21 mouse cellular contexts compared by ENCODE assay signal in the genomic region with DNA sequence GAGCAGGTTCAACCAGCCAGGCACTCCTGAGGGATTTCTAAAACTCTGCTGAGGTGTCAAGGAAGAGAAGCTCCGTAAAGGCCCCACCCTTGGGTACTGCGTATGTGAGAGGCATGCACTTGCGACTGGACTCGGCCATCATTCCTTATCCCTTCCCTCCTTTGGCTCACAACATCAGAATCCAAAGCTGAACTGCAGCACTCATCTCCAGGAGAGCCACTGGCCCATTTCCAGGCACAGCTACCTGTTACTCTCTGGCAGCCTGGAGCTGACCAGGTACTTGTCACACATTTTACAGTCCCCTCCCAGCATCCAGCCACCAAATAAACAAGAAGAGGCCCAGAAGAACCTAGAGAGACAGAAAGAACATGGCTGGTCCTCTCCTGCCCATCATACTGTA. TPM values are rescaled to one million over a fixed set of nuclear protein-coding genes. Genes with fewer than 3 reads are reported as not detected.
DNase-seq lines count a peak whose midpoint lies in the region; ATAC-seq and TF ChIP-seq lines count a peak whose summit lies in the region.
"Had no signal": no experiment of that assay in that cellular context is flagged by ENCODE, and none has a peak within 500 bp of the region (broad histone marks: within the 10 kb centered on the region; RNA-seq: fewer than 3 reads in every experiment).

No protein-coding gene starts in this region.

- no peak for DNase-seq in embryonic facial prominence, embryonic 10.5 days (ENCODE audit: low spot score)
- DNase-seq in limb, embryonic 10.5 days (ENCODE audit: low spot score): no peak
- DNase-seq in Muller cell, postnatal 12 days (ENCODE audit: inconsistent ontology term): no peak
- no peak for DNase-seq in ovary, adult 18-20 months (ENCODE audit: low spot score)
- DNase-seq: adrenal gland, adult 2 months; adrenal gland, postnatal 25 days; cerebellum, adult 11 months; cerebellum, adult 8-10 months; embryo, embryonic 11 days; gastrocnemius, postnatal 10 days; heart, postnatal 36 days; kidney, adult 11 months had no signal

- H3K9ac ChIP-seq in embryonic facial prominence, embryonic 13.5 days: 0 out of 2 replicates have a peak overlapping the region, but pooled peaks have one; percentile 7
- no peak overlapping the region for H3K9ac ChIP-seq in limb, embryonic 15.5 days
- H3K9ac ChIP-seq in embryonic facial prominence, embryonic 15.5 days: no peak overlapping the region
- H3K9ac ChIP-seq: embryonic facial prominence, embryonic 12.5 days; forebrain, embryonic 15.5 days; heart, embryonic 13.5 days; hindbrain, embryonic 15.5 days had no signal

- H3K9me3 ChIP-seq in embryonic facial prominence, embryonic 13.5 days: no peaks in the 10 kb centered on the region
- no peaks in the 10 kb centered on the region for H3K9me3 ChIP-seq in embryonic facial prominence, embryonic 10.5 days
- no peaks in the 10 kb centered on the region for H3K9me3 ChIP-seq in limb, embryonic 15.5 days
- H3K9me3 ChIP-seq in limb, embryonic 10.5 days (replicated peaks): no peaks in the 10 kb centered on the region
- no peaks in the 10 kb centered on the region for H3K9me3 ChIP-seq in embryonic facial prominence, embryonic 15.5 days (replicated peaks)
- H3K9me3 ChIP-seq: embryonic facial prominence, embryonic 12.5 days; forebrain, embryonic 15.5 days; heart, embryonic 13.5 days; hindbrain, embryonic 15.5 days had no signal

- H3K36me3 ChIP-seq in embryonic facial prominence, embryonic 13.5 days: no peaks in the 10 kb centered on the region
- no peaks in the 10 kb centered on the region for H3K36me3 ChIP-seq in embryonic facial prominence, embryonic 10.5 days (replicated peaks)
- H3K36me3 ChIP-seq in limb, embryonic 15.5 days: no peaks in the 10 kb centered on the region
- H3K36me3 ChIP-seq in limb, embryonic 10.5 days: no peaks in the 10 kb centered on the region
- no peaks in the 10 kb centered on the region for H3K36me3 ChIP-seq in embryonic facial prominence, embryonic 15.5 days
- H3K36me3 ChIP-seq: embryonic facial prominence, embryonic 12.5 days; forebrain, embryonic 15.5 days; heart, embryonic 13.5 days; hindbrain, embryonic 15.5 days had no signal

- TF ChIP-seq POLR2A in bone marrow, adult 2 months (IDR thresholded peaks at IDR 0.05; ENCODE audit: borderline replicate concordance, control insufficient read depth, low read depth, low read length): no peak

- no peak for ATAC-seq in embryonic facial prominence, embryonic 13.5 days (ENCODE audit: insufficient number of reproducible peaks, insufficient read depth, low FRiP score, low TSS enrichment, low read depth)
- no peak for ATAC-seq in limb, embryonic 15.5 days (ENCODE audit: insufficient number of reproducible peaks, low FRiP score, low TSS enrichment, low read depth)
- no peak for ATAC-seq in embryonic facial prominence, embryonic 15.5 days (ENCODE audit: insufficient number of reproducible peaks, low FRiP score, low TSS enrichment, low read depth)
- ATAC-seq: forebrain, embryonic 15.5 days had no signal

- H3K4me2 ChIP-seq in embryonic facial prominence, embryonic 13.5 days: no peak overlapping the region
- H3K4me2 ChIP-seq in limb, embryonic 15.5 days: no peak overlapping the region
- H3K4me2 ChIP-seq in embryonic facial prominence, embryonic 15.5 days (replicated peaks): 0 out of 2 replicates have a peak overlapping the region, but pooled peaks have one; percentile 1
- H3K4me2 ChIP-seq: embryonic facial prominence, embryonic 12.5 days; forebrain, embryonic 15.5 days; heart, embryonic 13.5 days; hindbrain, embryonic 15.5 days had no signal

- H3K27ac ChIP-seq in embryonic facial prominence, embryonic 13.5 days: no peak overlapping the region
- H3K27ac ChIP-seq in embryonic facial prominence, embryonic 10.5 days (replicated peaks): no peak overlapping the region
- H3K27ac ChIP-seq in limb, embryonic 15.5 days: peak overlapping the region; percentile 3; the same call in 1 of the 2 replicates
- no peak overlapping the region for H3K27ac ChIP-seq in limb, embryonic 10.5 days
- no peak overlapping the region; the same call in 1 of the 2 replicates for H3K27ac ChIP-seq in bone marrow, adult 2 months (ENCODE audit: control insufficient read depth, insufficient read depth, low read depth, low read length, poor library complexity)
- H3K27ac ChIP-seq in embryonic facial prominence, embryonic 15.5 days (replicated peaks): no peak overlapping the region
- H3K27ac ChIP-seq: embryonic facial prominence, embryonic 12.5 days; forebrain, embryonic 15.5 days; heart, embryonic 13.5 days; hindbrain, embryonic 15.5 days had no signal

- H3K4me1 ChIP-seq in embryonic facial prominence, embryonic 13.5 days: peaks cover 16% of the 10 kb centered on the region
- 0 out of 2 replicates have a peak, but pooled peaks cover 1% of the 10 kb centered on the region for H3K4me1 ChIP-seq in embryonic facial prominence, embryonic 10.5 days
- peaks cover 15% of the 10 kb centered on the region; the same call in 1 of the 2 replicates for H3K4me1 ChIP-seq in limb, embryonic 15.5 days
- H3K4me1 ChIP-seq in limb, embryonic 10.5 days: no peaks in the 10 kb centered on the region
- H3K4me1 ChIP-seq in bone marrow, adult 2 months (ENCODE audit: control insufficient read depth, insufficient read depth, low read length): peaks cover 7% of the 10 kb centered on the region
- peaks cover 15% of the 10 kb centered on the region for H3K4me1 ChIP-seq in embryonic facial prominence, embryonic 15.5 days

- no peak overlapping the region for H3K4me3 ChIP-seq in embryonic facial prominence, embryonic 13.5 days
- H3K4me3 ChIP-seq in embryonic facial prominence, embryonic 10.5 days: no peak overlapping the region
- no peak overlapping the region for H3K4me3 ChIP-seq in limb, embryonic 15.5 days
- no peak overlapping the region for H3K4me3 ChIP-seq in limb, embryonic 10.5 days
- peak overlapping the region; percentile 2 for H3K4me3 ChIP-seq in bone marrow, adult 2 months (replicated peaks; ENCODE audit: control insufficient read depth, low read depth, low read length)
- H3K4me3 ChIP-seq in embryonic facial prominence, embryonic 15.5 days (replicated peaks): no peak overlapping the region
- H3K4me3 ChIP-seq: embryonic facial prominence, embryonic 12.5 days; forebrain, embryonic 15.5 days; heart, embryonic 13.5 days; hindbrain, embryonic 15.5 days had no signal

- 88% methylated on average over 4 of the region's 4 CpGs for WGBS in embryonic facial prominence, embryonic 13.5 days
- 89% methylated on average over 4 of the region's 4 CpGs for WGBS in embryonic facial prominence, embryonic 10.5 days
- 88% methylated on average over 4 of the region's 4 CpGs for WGBS in limb, embryonic 15.5 days
- WGBS in limb, embryonic 10.5 days: 96% methylated on average over 4 of the region's 4 CpGs
- WGBS in bone marrow, adult 2 months: 97% methylated on average over 4 of the region's 4 CpGs
- 84% methylated on average over 4 of the region's 4 CpGs for WGBS in embryonic facial prominence, embryonic 15.5 days

- no peak for TF ChIP-seq CTCF in bone marrow, adult 2 months (IDR thresholded peaks at IDR 0.05; ENCODE audit: control insufficient read depth, insufficient read depth, low read length)

- no peaks in the 10 kb centered on the region for H3K27me3 ChIP-seq in embryonic facial prominence, embryonic 13.5 days
- no peaks in the 10 kb centered on the region for H3K27me3 ChIP-seq in embryonic facial prominence, embryonic 10.5 days (replicated peaks; ENCODE audit: low read depth, poor library complexity, severe bottlenecking)
- H3K27me3 ChIP-seq in limb, embryonic 15.5 days: no peaks in the 10 kb centered on the region
- no peaks in the 10 kb centered on the region for H3K27me3 ChIP-seq in limb, embryonic 10.5 days (ENCODE audit: low read depth, poor library complexity, severe bottlenecking)
- H3K27me3 ChIP-seq in embryonic facial prominence, embryonic 15.5 days: no peaks in the 10 kb centered on the region
- H3K27me3 ChIP-seq: CH12.LX; embryonic facial prominence, embryonic 12.5 days; forebrain, embryonic 15.5 days; heart, embryonic 13.5 days; hindbrain, embryonic 15.5 days had no signal

RNA-seq across cellular contexts. Expression of gene Tbc1d14, which starts 40.7 kb away (rescaled TPM):
- polyA plus RNA-seq in embryonic facial prominence, embryonic 13.5 days (2015; fragmentation: Nextera tagmentation; extraction: Ambion mirVana): 43.2 and 45.4 TPM in 2 replicates
- polyA plus RNA-seq in embryonic facial prominence, embryonic 10.5 days (2016; fragmentation: Nextera tagmentation; extraction: Ambion mirVana): 39.9 and 40.4 TPM in 2 replicates
- polyA plus RNA-seq in limb, embryonic 15.5 days (2015; fragmentation: Nextera tagmentation; extraction: Ambion mirVana): 38.2 and 40.1 TPM in 2 replicates
- 32.0 and 38.2 TPM in 2 replicates for polyA plus RNA-seq in limb, embryonic 10.5 days (2016; fragmentation: Nextera tagmentation; extraction: Ambion mirVana)
- polyA plus RNA-seq in bone marrow, adult 2 months (2011; ENCODE audit: insufficient read depth, insufficient read length, low replicate concordance, missing spikeins): 7.5 and 34.7 TPM in 2 replicates
- 40.3 and 41.3 TPM in 2 replicates for polyA plus RNA-seq in embryonic facial prominence, embryonic 15.5 days (2015; fragmentation: Nextera tagmentation; extraction: Ambion mirVana)
